Mouse (Mus musculus) T-helper 17 cell (primary cell): Measurements from ENCODE around the gene Slc44a2.

Experiments used
- in situ Hi-C, 2 experiments: fragments of 300-600 bp; cut with MboI, MseI; formaldehyde crosslinking; loops; 1 replicate in 1 of 2; 2 replicates in 1 of 2; pipeline ENCODE4 v1.15.1; 2025; ENCODE audit warnings: high pct_unique_total_duplicates in 2 of 2

Slc44a2 gene

DNA sequence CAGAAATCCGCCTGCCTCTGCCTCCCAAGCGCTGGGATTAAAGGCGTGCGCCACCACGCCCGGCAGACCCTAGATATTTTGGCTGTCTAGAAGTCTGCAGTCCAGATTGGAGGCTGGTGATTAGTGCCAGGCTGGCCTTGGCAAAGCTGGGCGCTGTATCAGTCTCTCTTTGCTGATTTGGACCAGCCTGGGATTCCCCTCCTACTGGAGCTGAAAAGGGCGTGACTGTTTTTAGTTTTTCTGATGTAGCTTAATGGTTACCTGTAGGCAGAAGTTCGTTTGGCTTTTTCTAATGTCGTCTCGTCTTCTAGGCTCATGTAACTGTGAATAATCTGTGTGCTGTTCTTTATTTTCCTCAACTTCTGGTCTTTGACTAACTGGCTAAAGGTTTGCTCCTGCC, 48.6 kb downstream of the Slc44a2 start:
- in situ Hi-C loops, result no loop called here

DNA sequence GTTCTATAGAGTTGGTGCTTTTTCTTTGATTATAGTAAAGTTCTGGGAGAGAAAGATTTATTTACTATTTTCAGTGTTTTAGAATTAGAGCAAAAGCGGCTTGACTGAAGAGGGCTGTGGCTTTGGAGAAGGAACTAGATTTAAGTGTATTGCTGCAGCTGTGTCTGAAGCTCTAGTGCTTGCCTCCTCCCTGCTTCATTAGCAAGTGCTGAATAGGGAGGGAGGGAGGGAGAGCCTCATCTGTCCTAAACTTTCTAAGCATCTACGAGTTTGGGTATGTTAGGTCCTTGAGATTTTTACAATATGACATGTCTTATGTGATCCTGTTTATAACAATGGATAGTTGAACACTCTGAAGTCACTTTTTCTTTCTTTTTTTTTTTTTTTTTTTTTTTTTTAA, 50.4 kb downstream of the Slc44a2 start:
- in situ Hi-C loops, result loop anchor here in 1 of 2 experiments (5.0 to 10.0 kb wide), 2 partner anchors 36 to 446 kb away; no protein-coding TSS in a partner anchor

DNA sequence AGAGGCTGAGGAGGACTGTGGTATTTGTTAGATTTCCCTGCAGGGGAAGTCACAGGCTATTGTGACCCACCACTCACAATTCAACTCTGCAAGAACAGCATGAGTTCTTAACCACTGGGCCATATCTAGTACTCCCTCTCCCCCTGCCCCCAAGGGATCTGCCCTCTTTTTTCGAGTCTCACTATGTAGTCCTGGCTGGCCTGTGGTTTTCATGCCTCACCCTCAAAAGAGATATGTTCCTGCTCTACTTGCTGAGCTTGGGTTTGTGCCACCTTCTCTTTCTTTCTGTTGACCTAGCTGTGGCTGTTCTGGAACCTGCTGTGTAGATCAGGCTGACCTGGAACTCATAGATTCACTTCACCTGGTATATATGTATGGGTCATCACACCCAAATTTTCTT, 52.0 kb downstream of the Slc44a2 start:
- in situ Hi-C loops, result loop anchor here in 1 of 2 experiments (5.0 to 10.0 kb wide), 2 partner anchors 35 to 448 kb away; no protein-coding TSS in a partner anchor

DNA sequence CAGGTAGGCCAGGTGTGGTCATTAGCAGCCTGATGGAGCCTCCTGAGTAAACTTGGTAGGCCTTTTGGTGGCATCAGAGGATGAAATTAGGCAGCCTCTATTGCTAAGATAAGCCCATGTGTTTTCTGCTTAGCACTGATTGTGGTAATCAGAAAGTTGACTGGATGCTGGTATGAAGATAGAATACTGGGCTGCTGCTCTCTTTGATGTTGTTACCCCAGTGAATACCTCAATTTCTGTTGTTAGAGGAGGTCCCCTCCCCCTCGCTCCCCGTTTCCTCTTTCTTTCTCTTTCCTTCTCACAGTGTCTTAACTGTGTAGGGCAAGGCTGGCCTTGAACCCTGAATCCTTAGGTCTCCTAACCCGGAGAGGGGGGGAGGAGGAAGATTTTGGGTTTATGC, 58.7 kb downstream of the Slc44a2 start:
- in situ Hi-C loops, result loop anchor here in 1 of 2 experiments (10.0 kb wide), 1 partner anchor 454 kb away; no protein-coding TSS in a partner anchor

DNA sequence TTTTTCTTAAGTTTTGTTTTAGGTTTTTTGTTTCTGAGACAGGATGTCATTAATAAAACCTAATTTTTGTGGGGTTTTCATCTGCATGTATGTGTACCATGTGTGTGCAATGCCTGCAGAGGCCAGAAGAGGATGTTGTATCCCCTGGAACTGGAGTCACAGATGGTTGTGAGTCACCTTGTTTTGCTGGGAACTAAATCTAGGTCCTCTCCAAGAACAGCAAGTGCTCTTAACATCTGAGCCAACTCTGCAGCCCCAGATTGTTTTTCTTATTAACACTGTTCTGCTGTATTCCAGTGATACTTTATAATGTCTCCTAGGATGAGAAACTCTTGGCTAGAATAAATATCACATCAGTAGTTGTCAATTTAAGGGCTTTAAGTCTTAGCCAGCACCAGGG, 60.4 kb downstream of the Slc44a2 start:
- in situ Hi-C loops, result no loop called here

DNA sequence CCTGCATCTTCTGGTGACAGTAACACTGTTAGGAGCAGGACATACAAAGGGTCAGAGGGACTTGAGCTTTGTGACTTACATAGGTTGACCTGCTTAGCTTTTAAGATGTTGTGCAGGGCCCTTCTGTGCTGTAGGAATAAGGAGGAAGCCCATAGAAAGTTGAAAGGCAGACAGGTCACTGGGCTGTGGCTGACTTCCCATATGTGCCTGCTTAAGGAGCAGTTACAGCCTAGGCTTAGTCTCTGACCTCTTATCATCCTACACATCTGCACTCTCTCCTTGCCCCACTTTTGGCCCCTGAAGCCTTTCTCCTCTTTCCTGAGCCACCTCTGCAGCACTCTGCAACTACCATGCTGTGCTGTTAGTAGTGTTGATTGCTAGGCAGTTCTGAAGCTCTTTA, 63.5 kb downstream of the Slc44a2 start:
- in situ Hi-C loops, result no loop called here

DNA sequence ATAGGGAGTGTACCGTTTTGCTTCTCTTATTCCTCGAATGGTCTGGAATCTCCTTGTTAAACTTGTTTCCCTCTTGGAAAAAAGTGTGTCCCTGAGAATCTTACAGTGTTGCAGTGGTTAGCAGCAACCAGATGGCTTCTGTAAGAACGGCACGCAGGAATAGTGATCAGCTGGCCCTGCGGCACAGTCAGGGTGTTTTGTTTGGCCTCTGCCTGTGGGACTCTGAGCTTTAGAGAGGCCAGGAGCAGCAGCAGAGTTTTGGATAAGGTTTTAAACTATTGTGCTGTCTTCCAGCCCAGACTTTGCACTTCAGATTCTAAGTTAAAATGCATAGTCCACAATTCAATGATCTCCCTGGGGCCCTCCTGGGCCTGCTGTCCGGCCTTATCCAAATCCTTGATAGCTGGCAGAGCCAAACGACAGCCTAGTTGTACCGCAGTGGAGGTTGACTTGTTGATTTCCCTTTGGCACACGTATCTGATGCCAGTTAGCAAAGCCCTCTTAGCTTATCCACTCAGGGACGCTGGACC, 72.2 kb downstream of the Slc44a2 start:
- in situ Hi-C loops, result no loop called here

DNA sequence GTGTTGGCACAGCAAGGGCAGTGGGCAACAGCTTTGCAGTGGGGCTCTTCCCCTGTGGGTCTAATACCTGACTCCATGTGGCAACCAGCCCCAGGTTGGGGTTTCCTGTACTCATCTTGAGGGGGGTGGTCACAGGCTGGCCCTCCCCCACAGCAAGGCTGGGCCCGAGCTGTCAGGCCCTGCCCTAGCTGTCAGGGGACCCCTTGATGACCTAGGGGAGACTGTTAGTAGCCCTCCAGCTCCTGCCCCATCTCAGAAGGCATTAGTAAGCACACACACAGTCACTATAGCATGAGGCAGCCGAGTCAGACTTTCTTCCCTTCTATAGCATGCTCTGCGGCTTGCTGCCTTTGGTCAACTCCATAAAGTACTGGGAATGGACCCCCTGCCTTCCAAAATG, 75.2 kb downstream of the Slc44a2 start:
- in situ Hi-C loops, result loop anchor here in 1 of 2 experiments (5.0 kb wide), 1 partner anchor 82 kb away; no protein-coding TSS in a partner anchor

DNA sequence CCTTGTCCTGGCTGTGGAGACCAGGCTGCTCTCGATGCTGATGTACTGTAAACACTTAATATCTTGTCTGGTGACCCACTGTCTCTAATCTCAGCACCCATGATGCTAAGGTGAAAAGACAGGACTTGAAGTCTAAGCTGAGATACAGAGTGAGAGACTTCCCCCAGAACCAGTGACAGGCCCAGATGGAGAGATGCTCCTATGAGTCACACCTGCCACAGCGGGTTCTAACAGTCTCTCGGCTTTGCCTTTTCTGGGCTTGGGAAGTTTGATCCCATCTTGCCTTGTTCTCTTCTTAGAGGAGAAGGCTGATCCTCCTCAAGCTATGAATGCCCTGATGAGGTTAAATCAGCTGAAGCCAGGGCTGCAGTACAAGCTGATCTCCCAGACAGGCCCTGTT, 76.7 kb downstream of the Slc44a2 start:
- in situ Hi-C loops, result loop anchor here in 1 of 2 experiments (5.0 kb wide), 1 partner anchor 80 kb away; no protein-coding TSS in a partner anchor

DNA sequence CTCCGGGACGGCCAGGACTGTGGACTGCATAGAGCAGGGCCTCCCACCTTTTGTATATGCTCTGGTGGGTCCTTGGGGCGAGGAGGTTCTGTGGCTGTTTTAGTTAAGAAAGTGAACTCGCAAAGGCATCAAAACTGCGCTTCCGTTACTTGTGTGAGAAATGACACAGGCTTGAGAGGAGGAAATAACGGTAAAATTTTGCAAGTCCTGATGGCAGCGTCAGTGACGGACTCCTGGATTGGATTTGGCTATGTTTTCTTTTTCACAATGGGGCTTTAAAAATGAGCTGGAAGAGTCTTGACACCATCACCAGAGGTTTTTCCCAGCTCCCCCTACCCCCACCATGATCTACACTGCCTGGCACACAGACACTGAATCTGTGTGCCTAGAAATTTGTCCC, 80.5 kb downstream of the Slc44a2 start:
- in situ Hi-C loops, result no loop called here

DNA sequence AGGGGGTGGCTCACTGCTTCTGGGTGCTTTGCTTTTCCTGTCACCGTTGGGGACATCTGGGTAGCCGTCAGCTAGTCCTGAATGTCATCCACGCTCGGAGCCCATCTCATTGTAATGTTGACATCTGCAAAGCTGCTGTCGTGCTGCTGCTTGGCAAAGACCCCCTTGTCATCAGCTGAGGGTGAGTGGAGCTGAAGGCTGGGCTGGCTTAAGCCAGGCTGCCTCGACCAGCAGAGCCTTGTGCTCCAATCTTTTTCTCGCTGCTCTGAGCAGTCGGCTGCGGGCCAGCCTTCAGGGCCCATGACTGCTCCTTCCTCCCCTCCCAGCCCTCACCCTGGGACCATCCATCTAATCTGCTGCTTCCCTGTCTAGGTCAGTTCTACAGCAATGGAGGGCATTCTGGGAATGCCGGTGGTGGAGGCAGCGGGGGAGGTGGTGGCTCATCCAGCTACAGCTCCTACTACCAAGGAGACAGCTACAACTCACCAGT, 82.3 kb downstream of the Slc44a2 start:
- in situ Hi-C loops, result no loop called here

DNA sequence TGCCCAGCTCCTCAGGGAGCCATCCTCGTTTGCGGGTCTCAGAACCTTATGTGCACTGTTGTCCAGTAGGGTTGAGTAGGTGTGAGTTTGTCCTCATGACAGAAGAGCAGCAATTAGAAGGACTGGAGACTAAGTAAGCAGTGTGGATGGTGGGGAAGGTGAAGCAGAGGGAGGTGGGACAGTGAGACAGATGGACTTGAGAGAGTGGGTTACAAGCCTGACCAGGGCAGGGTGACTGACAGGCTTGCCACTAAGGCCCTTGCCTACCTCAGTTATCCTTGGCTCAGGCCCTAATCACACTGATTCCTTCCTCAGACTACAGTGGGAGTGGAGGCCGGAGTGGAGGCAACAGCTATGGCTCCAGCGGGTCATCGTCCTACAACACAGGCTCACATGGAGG, 83.2 kb downstream of the Slc44a2 start:
- in situ Hi-C loops, result no loop called here
